8 mouse cellular contexts compared by ENCODE assay signal in the genomic region with DNA sequence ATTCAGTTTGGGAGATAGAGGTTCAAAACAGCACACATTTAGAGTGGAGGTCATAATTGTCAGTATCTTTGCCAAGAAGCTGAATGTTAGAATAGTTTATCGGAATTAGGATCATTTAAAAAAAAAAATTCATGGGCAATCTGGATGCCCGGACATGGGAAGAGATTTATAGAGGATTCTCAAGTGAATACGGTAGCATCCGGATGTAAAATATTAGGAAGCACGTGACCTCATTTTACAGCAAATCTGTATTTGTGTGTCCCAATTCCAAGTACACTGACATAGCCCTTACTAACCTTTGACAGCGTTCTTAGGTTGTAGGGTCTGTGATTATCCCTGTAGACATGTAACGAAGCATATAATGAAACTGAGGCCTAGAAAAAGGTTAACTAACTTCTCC. TPM values are rescaled to one million over a fixed set of nuclear protein-coding genes. Genes with fewer than 3 reads are reported as not detected.
DNase-seq lines count a peak whose midpoint lies in the region; ATAC-seq and TF ChIP-seq lines count a peak whose summit lies in the region.

No protein-coding gene starts in this region.

- no peak for DNase-seq in layer of hippocampus, adult 2 months (ENCODE audit: low spot score in 2 of 2)
- no peak for DNase-seq in layer of hippocampus, adult 11-12 months (ENCODE audit: low spot score)
- no peak for DNase-seq in embryonic facial prominence, embryonic 11.5 days (ENCODE audit: low spot score)
- DNase-seq in hindbrain, postnatal 0 days (ENCODE audit: low spot score): no peak
- no peak for DNase-seq in thymus, postnatal 4 days
- no peak for DNase-seq in MN1 (ENCODE audit: low spot score)
- DNase-seq in urinary bladder, postnatal 25 days (ENCODE audit: low spot score): no peak

- H3K4me2 ChIP-seq in embryonic facial prominence, embryonic 11.5 days (ENCODE audit: low read depth, low read length): peak overlapping the region; percentile 57
- H3K4me2 ChIP-seq in hindbrain, postnatal 0 days (ENCODE audit: low read depth, low read length): peak overlapping the region; percentile 66
- peak overlapping the region; percentile 92 for H3K4me2 ChIP-seq in midbrain, embryonic 16.5 days (ENCODE audit: low read length)

- H3K4me3 ChIP-seq in layer of hippocampus, adult 2 months: peak overlapping the region; percentile 93
- peak overlapping the region; percentile 84 for H3K4me3 ChIP-seq in embryonic facial prominence, embryonic 11.5 days (ENCODE audit: low read depth, low read length)
- H3K4me3 ChIP-seq in hindbrain, postnatal 0 days (ENCODE audit: low read length): peak overlapping the region; percentile 66
- H3K4me3 ChIP-seq in midbrain, embryonic 16.5 days (ENCODE audit: low read depth, low read length): peak overlapping the region; percentile 91

- no peak for ATAC-seq in embryonic facial prominence, embryonic 11.5 days (replicated peaks; ENCODE audit: insufficient number of reproducible peaks, low FRiP score, low TSS enrichment, low read depth)
- ATAC-seq in hindbrain, postnatal 0 days: no peak
- ATAC-seq in midbrain, embryonic 16.5 days: no peak

- H3K27ac ChIP-seq in layer of hippocampus, adult 2 months: no peak overlapping the region
- H3K27ac ChIP-seq in embryonic facial prominence, embryonic 11.5 days (replicated peaks; ENCODE audit: low read depth, low read length): no peak overlapping the region
- H3K27ac ChIP-seq in hindbrain, postnatal 0 days: 0 out of 2 replicates have a peak overlapping the region, but pooled peaks have one; percentile 86
- no peak overlapping the region for H3K27ac ChIP-seq in midbrain, embryonic 16.5 days (ENCODE audit: low read length)

- H3K27me3 ChIP-seq in embryonic facial prominence, embryonic 11.5 days (ENCODE audit: control insufficient read depth, insufficient read depth, low read length): no peaks in the 10 kb centered on the region
- H3K27me3 ChIP-seq in hindbrain, postnatal 0 days (ENCODE audit: insufficient read depth, low read length): no peaks in the 10 kb centered on the region
- H3K27me3 ChIP-seq in midbrain, embryonic 16.5 days (ENCODE audit: control insufficient read depth, insufficient read depth, low read depth, low read length): no peaks in the 10 kb centered on the region

- no peak overlapping the region; the same call in 1 of the 2 replicates for H3K9ac ChIP-seq in embryonic facial prominence, embryonic 11.5 days (replicated peaks; ENCODE audit: low read length)
- H3K9ac ChIP-seq in hindbrain, postnatal 0 days (replicated peaks; ENCODE audit: low read length): peak overlapping the region; percentile 77; the same call in 1 of the 2 replicates
- H3K9ac ChIP-seq in midbrain, embryonic 16.5 days (ENCODE audit: low read depth, low read length): peak overlapping the region; percentile 86

- no peaks in the 10 kb centered on the region for H3K9me3 ChIP-seq in embryonic facial prominence, embryonic 11.5 days (replicated peaks; ENCODE audit: control insufficient read depth, low read length)
- no peaks in the 10 kb centered on the region for H3K9me3 ChIP-seq in hindbrain, postnatal 0 days (ENCODE audit: low read length)
- H3K9me3 ChIP-seq in midbrain, embryonic 16.5 days (replicated peaks; ENCODE audit: control insufficient read depth, low read length, poor library complexity, severe bottlenecking): no peaks in the 10 kb centered on the region

- 89% methylated on average over 7 of the region's 7 CpGs for WGBS in embryonic facial prominence, embryonic 11.5 days
- WGBS in hindbrain, postnatal 0 days: 92% methylated on average over 7 of the region's 7 CpGs
- 95% methylated on average over 7 of the region's 7 CpGs for WGBS in midbrain, embryonic 16.5 days

- no peaks in the 10 kb centered on the region for H3K36me3 ChIP-seq in embryonic facial prominence, embryonic 11.5 days (replicated peaks; ENCODE audit: control insufficient read depth, insufficient read depth, low read depth, low read length)
- H3K36me3 ChIP-seq in hindbrain, postnatal 0 days (ENCODE audit: insufficient read depth, low read length): peaks cover 14% of the 10 kb centered on the region; the same call in 1 of the 2 replicates
- peaks cover 5% of the 10 kb centered on the region; the same call in 1 of the 2 replicates for H3K36me3 ChIP-seq in midbrain, embryonic 16.5 days (ENCODE audit: control insufficient read depth, insufficient read depth, low read length)

- H3K4me1 ChIP-seq in embryonic facial prominence, embryonic 11.5 days (ENCODE audit: control insufficient read depth, insufficient read depth, low read length): no peaks in the 10 kb centered on the region
- peaks cover 3% of the 10 kb centered on the region; the same call in 1 of the 2 replicates for H3K4me1 ChIP-seq in hindbrain, postnatal 0 days (ENCODE audit: insufficient read depth, low read length)
- H3K4me1 ChIP-seq in midbrain, embryonic 16.5 days (ENCODE audit: control insufficient read depth, insufficient read depth, low read length): peaks cover 24% of the 10 kb centered on the region

- TF ChIP-seq CTCF in layer of hippocampus, adult 2 months (conservative IDR thresholded peaks at IDR 0.05): no peak
- TF ChIP-seq CTCF in hindbrain, postnatal 0 days (IDR thresholded peaks at IDR 0.05; ENCODE audit: low read depth): no peak

RNA-seq across cellular contexts. Expression of gene Lamtor3, which starts 1.1 kb away (rescaled TPM):
- 10 to 100 TPM; 64.4 to 65.3 TPM for total RNA-seq in layer of hippocampus, adult 2 months (2021)
- polyA plus RNA-seq in embryonic facial prominence, embryonic 11.5 days (2014; fragmentation: Nextera tagmentation; extraction: Ambion mirVana): 114 and 117 TPM in 2 replicates
- 78.9 and 84.2 TPM in 2 replicates for total RNA-seq in hindbrain, postnatal 0 days (2014; rRNA removed)
- 108 and 112 TPM in 2 replicates for polyA plus RNA-seq in hindbrain, postnatal 0 days (2015; fragmentation: Nextera tagmentation; extraction: Ambion mirVana)
- 132 and 133 TPM in 2 replicates for polyA plus RNA-seq in midbrain, embryonic 16.5 days (2015; fragmentation: Nextera tagmentation; extraction: Ambion mirVana)

RNA-seq across cellular contexts. Expression of gene Dnajb14, which starts 51.9 kb away (rescaled TPM):
- 10 to 100 TPM; 52.7 to 52.9 TPM for total RNA-seq in layer of hippocampus, adult 2 months (2021)
- 9.4 and 10.7 TPM in 2 replicates for polyA plus RNA-seq in embryonic facial prominence, embryonic 11.5 days (2014; fragmentation: Nextera tagmentation; extraction: Ambion mirVana)
- total RNA-seq in hindbrain, postnatal 0 days (2014; rRNA removed): 22.4 and 22.5 TPM in 2 replicates
- 19.2 and 21.9 TPM in 2 replicates for polyA plus RNA-seq in hindbrain, postnatal 0 days (2015; fragmentation: Nextera tagmentation; extraction: Ambion mirVana)
- 13.4 and 14.3 TPM in 2 replicates for polyA plus RNA-seq in midbrain, embryonic 16.5 days (2015; fragmentation: Nextera tagmentation; extraction: Ambion mirVana)

RNA-seq across cellular contexts. Expression of gene H2afz, which starts 55.1 kb away (rescaled TPM):
- total RNA-seq in layer of hippocampus, adult 2 months (2021): 100 to 1,000 TPM; 142 to 147 TPM
- 3,351 and 3,607 TPM in 2 replicates for polyA plus RNA-seq in embryonic facial prominence, embryonic 11.5 days (2014; fragmentation: Nextera tagmentation; extraction: Ambion mirVana)
- 542 and 567 TPM in 2 replicates for total RNA-seq in hindbrain, postnatal 0 days (2014; rRNA removed)
- polyA plus RNA-seq in hindbrain, postnatal 0 days (2015; fragmentation: Nextera tagmentation; extraction: Ambion mirVana): 814 and 865 TPM in 2 replicates
- 652 and 731 TPM in 2 replicates for polyA plus RNA-seq in midbrain, embryonic 16.5 days (2015; fragmentation: Nextera tagmentation; extraction: Ambion mirVana)
